Mouse (Mus musculus) lung, embryonic 15.5 days (tissue): ENCODE measurements around the gene Ndufa4l2. TPM values are rescaled to one million over a fixed set of nuclear protein-coding genes. Genes with fewer than 3 reads are reported as not detected.

Experiments used
- ATAC-seq: fragments of 200-750 bp; cut with Nextera tagmentation; 2 replicates; pipeline ENCODE4 v1.8.0; 2017; ENCODE audit warnings: moderate number of reproducible peaks, borderline replicate concordance; ENCODE audit not compliant: low FRiP score, low TSS enrichment; ENCODE audit errors: extremely low read depth
- H3K27ac ChIP-seq: fragments of 300-500 bp; sonication (generic); 2 replicates; pipeline ENCODE4 v1.5.1; 2015; ENCODE audit warnings: moderate library complexity, mild to moderate bottlenecking, inconsistent platforms
- H3K27me3 ChIP-seq: fragments of 300-500 bp; sonication (generic); 2 replicates; pipeline ENCODE4 v1.6.1; 2015; ENCODE audit warnings: inconsistent platforms
- H3K36me3 ChIP-seq: fragments of 300-500 bp; sonication (generic); 2 replicates; pipeline ENCODE4 v1.6.1; 2015; ENCODE audit warnings: inconsistent platforms
- H3K4me1 ChIP-seq: fragments of 300-500 bp; sonication (generic); 2 replicates; pipeline ENCODE4 v1.6.1; 2015; ENCODE audit warnings: inconsistent platforms
- H3K4me2 ChIP-seq: fragments of 300-500 bp; sonication (generic); 2 replicates; pipeline ENCODE4 v1.6.1; 2015; ENCODE audit warnings: inconsistent platforms, mild to moderate bottlenecking, moderate library complexity
- H3K4me3 ChIP-seq: fragments of 300-500 bp; sonication (generic); 2 replicates; pipeline ENCODE4 v1.5.1; 2015; ENCODE audit warnings: mild to moderate bottlenecking, inconsistent platforms
- H3K9ac ChIP-seq: fragments of 300-500 bp; sonication (generic); 2 replicates; pipeline ENCODE4 v1.6.1; 2015; ENCODE audit warnings: inconsistent platforms
- H3K9me3 ChIP-seq: fragments of 300-500 bp; sonication (generic); 2 replicates; pipeline ENCODE4 v1.6.1; 2016; ENCODE audit warnings: inconsistent platforms
- WGBS: fragments of 180-500 bp; shearing (Covaris S2); methylation state at CpG from one replicate; pipeline ENCODE4 v1.1.7; 2015; 5-methylcytosine and 5-hydroxymethylcytosine counted together
- polyA plus RNA-seq: library from polyadenylated mRNA; unstranded; fragments of >200 nt; fragmentation: Nextera tagmentation; extraction: Ambion mirVana; gene quantifications from 2 replicates; pipeline ENCODE4 v1.2.1, GENCODE M21; 2015

The Ndufa4l2 gene
- polyA plus RNA-seq, 1 experiment from 2014 or later: 100 TPM

GRCm38 (mm10) chr10:127511634-127512306 is 3.0 kb upstream of the Ndufa4l2 start:
- H3K27ac ChIP-seq: no peak overlapping the region
- peak overlapping the region; percentile 94 for H3K4me2 ChIP-seq
- H3K9me3 ChIP-seq: no peaks in the 10 kb centered on the region
- peak overlapping the region; percentile 48 for H3K4me3 ChIP-seq
- ATAC-seq: no peak
- under 1% methylated on average over 44 of the region's 46 CpGs for WGBS
- no peaks in the 10 kb centered on the region for H3K36me3 ChIP-seq
- peak overlapping the region; percentile 46 for H3K9ac ChIP-seq
- peaks cover 75% of the 10 kb centered on the region for H3K4me1 ChIP-seq
- peaks cover 90% of the 10 kb centered on the region for H3K27me3 ChIP-seq

GRCm38 (mm10) chr10:127512307-127512666 is 2.5 kb upstream of the Ndufa4l2 start:
- 0 out of 2 replicates have a peak, but pooled peaks cover under 1% of the 10 kb centered on the region for H3K36me3 ChIP-seq
- WGBS: 3% methylated on average over 7 of the region's 7 CpGs
- H3K9me3 ChIP-seq: no peaks in the 10 kb centered on the region
- H3K27me3 ChIP-seq: peaks cover 86% of the 10 kb centered on the region
- H3K4me2 ChIP-seq: peak overlapping the region; percentile 94
- no peak for ATAC-seq
- 0 out of 2 replicates have a peak overlapping the region, but pooled peaks have one; percentile 46 for H3K9ac ChIP-seq
- H3K4me1 ChIP-seq: peaks cover 80% of the 10 kb centered on the region
- H3K4me3 ChIP-seq: peak overlapping the region; percentile 48
- no peak overlapping the region for H3K27ac ChIP-seq

GRCm38 (mm10) chr10:127512813-127513212 is 2.0 kb upstream of the Ndufa4l2 start:
- Histone ChIP-seq H3K4me1 (peaks cover 80% of the 10 kb centered on the region), H3K9ac (peak overlapping the region; percentile 46; the same call in 1 of the 2 replicates), H3K36me3 (peaks cover 6% of the 10 kb centered on the region; the same call in 1 of the 2 replicates), H3K9me3 (no peaks in the 10 kb centered on the region), H3K27me3 (peaks cover 81% of the 10 kb centered on the region), H3K4me3 (peak overlapping the region; percentile 48), H3K4me2 (peak overlapping the region; percentile 94), H3K27ac (no peak overlapping the region)
- peak; percentile 47; the same call in 1 of the 2 replicates for ATAC-seq
- 1% methylated on average over 27 of the region's 27 CpGs for WGBS

DNA sequence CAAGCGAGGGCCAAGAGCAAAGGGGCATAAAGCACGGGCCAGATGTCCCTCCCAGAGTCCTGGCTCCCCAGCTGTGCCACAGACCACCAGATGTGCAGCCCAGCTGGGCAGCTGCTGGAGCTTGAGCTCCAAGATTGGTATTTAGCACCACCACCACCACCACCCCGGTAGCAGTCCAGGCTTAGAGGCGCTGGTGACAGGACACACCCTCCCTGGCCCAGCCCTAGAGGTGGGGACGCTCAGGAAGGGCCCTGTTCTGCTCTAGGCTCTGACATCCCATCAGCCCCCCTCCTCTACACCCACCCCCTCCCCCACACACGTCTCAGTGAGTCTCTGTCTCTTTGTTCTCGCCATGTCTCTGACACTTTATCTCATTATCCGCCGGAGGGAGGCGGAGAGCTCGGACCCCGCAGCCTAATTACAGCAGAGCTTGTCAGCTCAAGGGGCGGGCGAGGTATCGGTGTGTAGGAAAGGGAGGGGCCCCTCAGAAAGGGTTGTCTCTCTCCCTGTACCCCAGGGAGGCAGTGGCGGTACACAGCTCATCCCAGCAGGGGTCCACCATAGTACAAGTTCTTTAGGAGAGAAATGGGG is 1.2 kb upstream of the Ndufa4l2 start:
- H3K27ac ChIP-seq: no peak overlapping the region
- H3K4me1 ChIP-seq: peaks cover 77% of the 10 kb centered on the region

DNA sequence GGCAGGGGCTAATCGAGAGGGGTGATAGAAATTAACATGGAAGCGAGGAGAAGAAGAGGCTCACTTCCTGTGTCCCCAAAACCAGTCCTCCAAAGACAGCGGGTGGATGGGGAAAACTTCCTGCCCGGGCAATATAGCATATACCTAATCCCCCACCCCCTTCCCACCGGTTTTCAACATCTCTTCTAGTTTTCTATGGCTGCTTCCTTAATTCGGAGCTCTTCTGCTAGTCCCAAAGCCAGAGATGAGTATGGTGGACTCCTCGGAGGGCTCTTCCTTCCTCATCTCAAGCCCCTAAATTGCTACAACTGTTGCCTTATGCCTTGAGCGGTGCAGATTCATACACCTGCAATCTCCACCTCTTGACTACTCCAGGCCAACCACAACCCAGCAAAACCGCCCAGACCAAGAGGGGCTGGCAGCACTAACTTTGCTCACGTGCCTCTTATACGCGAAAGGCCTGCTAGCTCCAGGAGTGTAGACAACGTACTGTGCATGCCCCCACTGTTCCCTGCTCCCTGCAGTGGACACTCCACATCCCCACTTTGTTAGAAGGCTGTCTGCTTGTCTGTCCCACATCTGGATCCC is 562 bp upstream of the Ndufa4l2 start:
- Histone ChIP-seq H3K4me1 (peaks cover 72% of the 10 kb centered on the region), H3K9ac (no peak overlapping the region), H3K4me3 (0 out of 2 replicates have a peak overlapping the region, but pooled peaks have one; percentile 17), H3K27ac (no peak overlapping the region), H3K9me3 (no peaks in the 10 kb centered on the region), H3K4me2 (peak overlapping the region; percentile 94), H3K36me3 (peaks cover 20% of the 10 kb centered on the region), H3K27me3 (peaks cover 68% of the 10 kb centered on the region)
- ATAC-seq: no peak
- 21% methylated on average over 13 of the region's 13 CpGs for WGBS

More for the DNA sequence above, 1.2 kb upstream of the Ndufa4l2 start:
- peak overlapping the region; percentile 17; the same call in 1 of the 2 replicates for H3K4me3 ChIP-seq
- peak overlapping the region; percentile 35 for H3K9ac ChIP-seq
- ATAC-seq: no peak
- H3K27me3 ChIP-seq: peaks cover 73% of the 10 kb centered on the region
- H3K9me3 ChIP-seq: no peaks in the 10 kb centered on the region
- peak overlapping the region; percentile 94 for H3K4me2 ChIP-seq
- peaks cover 14% of the 10 kb centered on the region for H3K36me3 ChIP-seq
- WGBS: 2% methylated on average over 16 of the region's 16 CpGs

DNA sequence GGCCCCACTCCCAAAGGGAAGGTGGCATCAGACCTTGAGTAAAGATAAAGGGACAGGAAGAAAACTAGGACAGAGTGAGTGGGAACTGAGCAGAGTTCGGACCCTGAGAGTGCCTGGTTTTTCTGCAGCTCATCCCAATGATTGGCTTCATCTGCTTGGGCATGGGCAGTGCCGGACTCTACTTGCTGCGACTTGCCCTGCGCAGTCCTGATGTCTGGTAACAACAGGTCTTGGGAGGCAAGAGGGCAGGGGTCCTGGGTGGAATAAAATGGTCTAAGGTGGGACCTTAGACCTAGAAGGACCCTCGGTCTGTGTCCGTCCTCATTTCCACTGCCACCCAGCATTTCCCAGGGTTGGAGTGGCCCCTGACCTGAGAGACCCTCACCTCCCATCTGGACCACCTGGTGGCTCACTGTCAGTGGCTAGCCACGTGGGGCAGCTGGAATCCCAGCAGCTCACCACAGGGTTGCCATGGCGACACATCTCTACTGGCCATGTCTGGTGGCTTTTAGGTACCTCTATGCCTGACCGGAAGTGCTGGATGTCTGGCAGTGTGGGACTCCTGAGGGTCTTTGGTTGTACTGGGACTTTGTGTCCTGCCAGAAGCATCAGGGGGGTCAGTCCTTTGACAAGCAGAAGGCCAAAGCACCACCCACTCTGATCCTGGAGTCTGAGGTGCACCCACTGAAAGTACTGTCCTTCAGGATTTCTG is 660 bp downstream of the Ndufa4l2 start:
- H3K4me3 ChIP-seq: peak overlapping the region; percentile 27
- H3K36me3 ChIP-seq: peaks cover 31% of the 10 kb centered on the region
- no peak for ATAC-seq
- peak overlapping the region; percentile 51 for H3K4me2 ChIP-seq
- peak overlapping the region; percentile 26; the same call in 1 of the 2 replicates for H3K27ac ChIP-seq
- H3K9ac ChIP-seq: no peak overlapping the region
- H3K9me3 ChIP-seq: no peaks in the 10 kb centered on the region
- H3K27me3 ChIP-seq: peaks cover 56% of the 10 kb centered on the region
- 39% methylated on average over 9 of the region's 9 CpGs for WGBS
- H3K4me1 ChIP-seq: peaks cover 63% of the 10 kb centered on the region

- no peak for ATAC-seq
- peaks cover 65% of the 10 kb centered on the region for H3K4me1 ChIP-seq
- peak overlapping the region; percentile 75 for H3K27ac ChIP-seq
- H3K27me3 ChIP-seq: peaks cover 50% of the 10 kb centered on the region
- no peaks in the 10 kb centered on the region for H3K9me3 ChIP-seq
- WGBS: 28% methylated on average over 8 of the region's 8 CpGs
- H3K36me3 ChIP-seq: peaks cover 35% of the 10 kb centered on the region
- peak overlapping the region; percentile 51 for H3K4me2 ChIP-seq
- peak overlapping the region; percentile 9 for H3K4me3 ChIP-seq
- H3K9ac ChIP-seq: peak overlapping the region; percentile 23; the same call in 1 of the 2 replicates
These were observed 1.3 kb downstream of the Ndufa4l2 start for GRCm38 (mm10) chr10:127515983-127516459.

DNA sequence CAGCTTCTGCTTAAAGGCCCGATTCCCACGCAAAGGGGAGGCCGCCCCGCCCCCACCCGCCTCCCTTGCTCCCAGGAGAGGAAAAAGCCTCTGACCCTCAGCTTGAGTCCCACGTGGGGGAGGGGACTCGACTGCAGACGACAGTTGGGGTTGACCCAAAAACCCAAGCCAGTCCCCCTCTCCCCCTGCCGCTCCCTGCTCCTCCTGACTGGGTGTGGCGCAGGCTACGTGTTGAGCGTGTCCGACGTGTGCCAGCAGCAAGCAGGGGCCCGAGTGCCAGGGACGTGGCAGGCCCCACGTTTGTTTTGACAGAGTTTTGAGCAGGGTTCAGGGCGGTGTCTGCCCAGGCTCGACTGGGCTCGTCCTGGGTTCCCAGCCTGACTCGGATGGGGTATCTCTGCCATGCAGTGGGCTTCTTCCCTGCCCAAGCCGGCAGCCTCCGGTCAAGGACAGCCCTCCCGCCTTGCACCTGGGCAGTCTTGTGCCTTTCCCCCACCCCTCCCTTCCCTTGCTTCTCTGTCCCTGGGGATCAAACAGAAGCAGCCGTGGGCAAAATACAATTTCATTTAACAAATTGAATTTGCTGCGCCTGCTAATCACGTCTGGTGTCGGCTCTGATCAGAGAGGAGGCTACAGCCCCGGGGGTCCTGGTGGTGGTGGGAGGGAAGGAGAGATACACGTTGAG is 2.0 kb downstream of the Ndufa4l2 start:
- Histone ChIP-seq H3K4me2 (peak overlapping the region; percentile 51), H3K27ac (peak overlapping the region; percentile 75), H3K4me1 (peaks cover 65% of the 10 kb centered on the region), H3K9me3 (no peaks in the 10 kb centered on the region), H3K4me3 (peak overlapping the region; percentile 9), H3K36me3 (peaks cover 35% of the 10 kb centered on the region), H3K9ac (peak overlapping the region; percentile 23; the same call in 1 of the 2 replicates), H3K27me3 (peaks cover 43% of the 10 kb centered on the region)
- peak; percentile 40 for ATAC-seq
- WGBS: 11% methylated on average over 30 of the region's 30 CpGs

- Histone ChIP-seq H3K4me2 (no peak overlapping the region), H3K4me1 (peaks cover 56% of the 10 kb centered on the region), H3K9me3 (no peaks in the 10 kb centered on the region), H3K27ac (no peak overlapping the region), H3K4me3 (no peak overlapping the region), H3K36me3 (peaks cover 35% of the 10 kb centered on the region), H3K27me3 (peaks cover 36% of the 10 kb centered on the region), H3K9ac (no peak overlapping the region)
- WGBS: 90% methylated on average over 22 of the region's 22 CpGs
- no peak for ATAC-seq
These were observed 3.2 kb downstream of the Ndufa4l2 start for GRCm38 (mm10) chr10:127517941-127518340.

DNA sequence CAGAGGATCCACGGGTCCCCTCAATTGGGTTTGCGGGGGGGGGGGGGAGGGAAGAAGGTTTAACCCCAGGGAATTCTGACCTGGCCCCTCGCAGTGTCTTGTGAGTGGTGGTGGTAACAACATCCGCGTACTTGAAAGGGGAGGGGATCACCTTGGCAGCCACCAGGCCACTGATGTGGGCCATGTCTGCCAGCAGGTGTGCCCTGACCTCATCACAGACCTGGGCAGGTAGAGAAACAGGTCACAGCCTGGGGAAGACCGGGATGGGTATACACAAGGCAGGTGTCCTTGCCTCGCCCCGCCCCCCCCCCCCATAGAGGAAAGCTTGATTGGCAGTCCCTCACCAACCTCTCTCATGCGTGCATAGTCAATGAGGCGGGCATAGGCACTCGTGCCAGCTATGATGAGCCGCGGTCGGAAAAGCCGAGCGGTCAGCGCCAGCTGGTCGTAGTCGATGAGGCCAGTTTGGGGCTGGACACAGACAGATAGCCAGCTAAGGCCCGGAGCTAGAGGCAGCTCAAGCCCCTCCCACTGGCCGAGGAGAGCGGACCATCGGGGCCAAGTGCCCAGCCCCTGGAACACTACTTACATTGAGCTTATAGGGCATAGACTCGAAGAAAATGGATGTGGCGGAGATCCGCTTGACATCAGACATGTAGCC is 4.4 kb downstream of the Ndufa4l2 start:
- Histone ChIP-seq H3K9me3 (no peaks in the 10 kb centered on the region), H3K36me3 (peaks cover 35% of the 10 kb centered on the region), H3K4me1 (peaks cover 43% of the 10 kb centered on the region), H3K27me3 (peaks cover 36% of the 10 kb centered on the region), H3K4me2 (no peak overlapping the region), H3K4me3 (no peak overlapping the region), H3K27ac (no peak overlapping the region), H3K9ac (no peak overlapping the region)
- no peak for ATAC-seq
- 95% methylated on average over 26 of the region's 26 CpGs for WGBS
